Mouse (Mus musculus): ENCODE results near the gene Vmn1r56.
"Not testable (repeated sequence)": the region's sequence is repeated elsewhere in the genome, so short reads cannot be mapped to it uniquely, and the experiment has no call there.

The Vmn1r56 gene

GRCm38 (mm10) chr7:5196647-5197046, at the start of gene Vmn1r56:
TSS of gene Vmn1r56 (minus strand) at chr7:5196747.
- not testable (repeated sequence) for DNase-seq (ENCODE audit: low spot score in 2 of 2)

GRCm38 (mm10) chr7:5218193-5218592, 21.6 kb upstream of the Vmn1r56 start, which contains the start of gene Vmn1r57:
TSS of gene Vmn1r57 (plus strand) at chr7:5218493.
- not testable (repeated sequence) for DNase-seq (ENCODE audit: low spot score in 2 of 2)

DNA sequence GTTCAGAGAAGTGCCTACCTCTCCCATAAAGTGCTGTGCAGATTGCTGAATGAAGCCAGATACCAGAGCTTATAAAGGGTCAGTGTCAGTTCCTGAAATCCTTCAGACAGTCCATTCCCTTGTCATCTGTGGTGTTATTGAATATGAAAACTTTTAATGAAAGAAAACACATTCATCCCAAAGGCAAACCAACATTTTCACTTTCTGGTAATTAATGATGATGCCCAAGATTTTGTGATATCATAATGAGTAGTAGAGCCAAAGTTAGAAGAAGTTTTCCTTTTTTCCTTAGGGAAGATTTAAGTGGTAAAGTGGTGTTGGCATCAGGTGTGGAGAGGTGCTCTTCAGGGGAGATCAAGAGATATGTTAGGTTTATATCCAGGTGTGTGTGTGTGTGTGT, 47.0 kb downstream of the Vmn1r56 start, which contains the start of gene Vmn1r55:
TSS of gene Vmn1r55 (minus strand) at position 101 of the 400 bp plus-strand sequence.
- DNase-seq (ENCODE audit: low spot score in 2 of 2), result not testable (repeated sequence)

Measured in frontal cortex, postnatal 25 days (tissue).